Mouse (Mus musculus): ENCODE results near the gene Tifab.

Gene Tifab

DNA sequence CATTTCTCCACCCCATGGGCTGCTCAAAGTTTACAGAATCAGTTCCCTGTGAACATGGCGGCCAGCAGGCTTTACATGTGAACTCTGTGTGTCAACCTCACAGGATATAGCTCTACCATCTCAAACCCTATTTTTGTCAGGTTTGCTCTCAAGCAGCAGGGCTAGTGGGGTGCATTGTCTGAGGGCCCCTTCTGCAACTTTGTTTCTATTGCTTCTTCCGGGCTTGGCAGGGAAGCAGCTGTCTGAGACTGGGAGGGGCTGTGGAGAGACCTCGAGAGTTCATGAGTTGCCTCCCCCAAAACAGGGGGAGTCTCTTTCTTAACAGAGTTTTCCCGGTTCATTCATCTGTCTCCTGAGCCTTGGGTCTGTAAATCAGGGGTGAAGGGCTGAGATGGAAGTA lies 2.8 kb downstream of the Tifab start:
- no peak for DNase-seq

DNA sequence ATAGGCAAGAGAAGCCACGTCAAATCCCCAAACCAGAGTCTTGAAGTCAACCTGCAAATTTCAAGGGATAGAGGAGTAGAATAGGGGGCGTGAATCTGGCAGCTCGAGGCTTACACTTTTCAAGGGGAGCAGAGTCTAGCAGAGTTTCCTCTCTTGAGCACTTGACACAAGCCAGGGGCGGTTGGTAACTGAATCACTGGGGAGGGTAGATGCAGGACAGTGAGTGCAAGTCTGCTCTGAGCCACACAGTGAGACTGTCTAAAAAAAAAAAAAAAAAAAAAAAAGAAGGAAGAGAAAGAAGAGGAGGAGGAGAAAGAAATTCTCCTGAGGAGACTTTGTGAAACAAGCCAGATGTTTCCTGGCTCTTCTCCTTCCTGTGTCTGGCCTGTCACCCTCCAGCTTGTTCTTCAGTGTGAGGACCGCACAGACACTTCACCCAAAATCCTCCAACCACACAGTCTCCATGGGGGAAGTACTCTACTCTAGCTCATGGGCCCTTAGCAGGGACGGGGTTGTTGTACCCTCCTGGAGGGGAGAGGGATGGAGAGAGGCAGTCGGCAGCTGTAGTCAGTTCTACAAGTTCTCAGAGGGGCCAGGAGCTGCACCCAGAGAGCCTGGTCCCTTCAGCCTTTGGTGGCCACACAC lies 5.7 kb downstream of the Tifab start:
- no peak for DNase-seq

DNA sequence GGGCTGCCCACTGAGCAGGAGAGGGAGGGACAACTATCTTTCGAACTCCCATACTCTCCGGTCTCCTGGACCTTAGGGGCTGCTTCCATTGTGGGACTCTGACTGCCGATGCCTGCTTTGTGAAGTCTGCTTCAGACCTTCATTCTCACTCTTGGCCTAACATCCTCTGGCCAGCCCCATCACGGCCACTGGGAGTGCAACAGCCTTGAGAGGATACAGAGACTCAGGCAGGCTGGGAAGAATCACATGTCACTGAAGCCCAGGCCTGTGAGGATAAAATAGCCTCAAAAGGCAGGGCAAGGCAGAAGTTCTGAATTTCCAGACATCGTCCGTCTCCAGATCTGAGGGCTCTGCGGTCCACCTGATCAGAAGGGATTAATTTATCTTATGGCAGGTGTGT lies 6.6 kb downstream of the Tifab start:
- DNase-seq = no peak

DNA sequence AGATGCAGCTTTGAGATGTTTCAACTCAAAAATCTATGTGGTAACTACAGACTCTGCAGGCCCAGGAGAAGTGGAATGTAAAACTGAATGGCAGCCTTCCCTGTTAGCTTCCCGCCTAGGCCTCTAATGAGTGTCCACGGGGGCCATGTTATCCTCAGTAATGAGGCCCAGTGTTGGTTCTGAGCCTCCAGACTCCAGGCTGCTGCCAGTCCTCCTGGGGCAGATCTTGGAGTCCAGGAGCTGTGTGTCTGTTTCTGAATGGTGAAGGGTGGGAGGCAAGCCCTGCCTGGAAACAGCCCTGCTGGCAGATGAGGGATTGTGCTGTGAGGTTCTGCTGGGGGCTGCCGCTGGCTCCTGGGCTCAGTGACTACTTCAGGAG lies 10.3 kb downstream of the Tifab start:
- DNase-seq = no peak

DNA sequence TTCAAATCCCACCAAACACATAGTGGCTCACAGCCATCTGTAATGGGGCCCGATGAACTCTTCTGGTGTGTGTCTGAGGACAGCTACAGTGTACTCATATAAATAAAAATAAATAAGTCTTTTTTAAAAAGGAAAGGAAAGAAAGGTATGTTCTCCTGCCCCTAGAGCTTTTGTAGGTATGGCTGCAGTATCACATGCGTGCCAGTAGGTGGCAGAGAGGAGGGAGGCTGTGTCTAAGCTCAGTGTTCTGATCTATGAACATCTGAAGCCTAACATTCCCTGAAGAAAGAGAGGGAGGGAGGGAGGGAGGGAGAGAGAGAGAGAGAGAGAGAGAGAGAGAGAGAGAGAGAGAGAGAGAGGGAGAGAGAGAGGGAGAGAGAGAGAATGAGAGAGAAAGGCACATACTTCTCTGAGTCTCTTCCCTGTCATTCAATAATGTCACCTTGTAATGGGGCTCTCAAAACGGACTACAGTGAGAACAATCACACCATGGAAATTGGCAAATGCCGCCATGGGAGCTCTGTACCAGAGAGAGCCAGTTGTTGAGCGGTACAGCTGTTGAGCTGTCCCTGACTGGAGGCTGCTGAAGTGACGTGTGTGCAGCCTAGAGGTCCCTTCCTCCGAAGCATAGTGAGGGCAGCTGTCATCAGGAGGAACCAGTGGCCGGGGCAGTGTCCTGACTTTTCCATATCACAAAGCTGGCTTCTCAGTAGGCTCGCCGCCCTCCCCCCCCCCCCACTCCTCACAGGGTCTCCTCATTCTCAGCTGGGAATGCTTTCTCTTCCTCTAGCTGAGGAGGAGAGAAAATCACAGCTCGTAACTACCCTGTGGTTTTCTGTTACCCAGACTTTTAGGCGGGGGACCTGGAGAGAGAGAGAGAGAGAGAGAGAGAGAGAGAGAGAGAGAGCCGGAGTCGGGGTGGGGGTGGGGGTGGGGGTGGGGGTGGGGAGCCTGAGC lies 11.0 kb downstream of the Tifab start:
- peak in 1 of 2 experiments; percentile 38 for DNase-seq

DNA sequence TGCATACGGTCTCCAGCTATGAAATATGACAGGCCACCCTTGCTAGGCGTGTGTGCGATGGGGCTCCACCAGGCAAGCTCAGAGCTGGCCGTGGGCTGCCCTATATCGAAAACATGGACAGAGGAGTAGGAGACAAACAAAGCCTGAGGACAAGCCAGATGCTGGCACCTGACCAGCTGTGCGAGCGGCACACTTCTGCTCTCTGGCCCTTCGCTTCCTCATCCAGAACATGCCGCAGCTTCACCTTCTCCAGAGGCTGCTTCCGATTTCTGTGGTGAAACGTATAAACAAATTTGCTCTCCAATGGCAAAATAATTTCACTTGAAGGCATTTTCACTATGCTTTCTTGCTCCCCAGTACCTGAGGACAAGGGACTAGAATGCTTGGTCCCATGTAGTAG lies 13.1 kb downstream of the Tifab start:
- no peak for DNase-seq

DNA sequence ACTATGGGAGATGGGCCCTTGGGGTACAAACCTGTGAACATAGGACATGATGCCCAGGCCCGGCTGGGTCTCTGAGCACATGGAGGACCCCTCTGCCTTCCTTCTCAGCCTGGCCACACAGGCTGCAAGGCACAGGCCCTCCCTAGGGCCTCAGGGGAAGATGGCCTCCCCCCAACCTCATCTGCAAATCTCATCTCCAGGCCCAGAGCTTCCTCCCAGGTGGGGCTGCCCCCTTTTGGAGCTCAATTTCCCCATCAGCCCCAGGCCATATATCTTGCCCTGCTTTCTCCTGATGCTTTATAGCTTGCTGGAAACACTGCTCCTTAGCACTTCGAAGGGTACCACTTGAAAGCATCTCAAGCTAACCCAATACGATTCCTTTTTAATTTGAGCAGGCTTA lies 14.3 kb downstream of the Tifab start:
- no peak for DNase-seq

DNA sequence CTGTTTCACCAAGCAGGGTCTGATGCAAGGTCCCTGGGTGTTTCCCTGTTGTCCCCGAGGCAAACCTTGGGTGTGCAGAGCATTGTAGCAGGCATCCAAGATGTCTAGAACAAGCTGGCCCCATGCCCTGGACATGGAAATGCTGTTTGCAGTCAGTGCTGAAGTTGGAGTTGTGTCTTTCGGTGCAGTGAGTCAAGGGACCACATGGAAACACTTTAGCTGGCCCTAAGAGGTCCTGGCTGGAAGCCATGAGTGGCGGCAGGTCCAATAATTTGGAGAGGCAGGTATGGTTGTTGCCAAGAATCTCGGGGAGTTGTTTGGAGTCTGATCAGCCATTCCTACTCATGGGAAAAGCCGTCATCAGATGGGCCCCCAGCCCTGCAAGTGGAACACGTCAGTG lies 14.9 kb downstream of the Tifab start:
- DNase-seq = peak; percentile 21 to 39

DNA sequence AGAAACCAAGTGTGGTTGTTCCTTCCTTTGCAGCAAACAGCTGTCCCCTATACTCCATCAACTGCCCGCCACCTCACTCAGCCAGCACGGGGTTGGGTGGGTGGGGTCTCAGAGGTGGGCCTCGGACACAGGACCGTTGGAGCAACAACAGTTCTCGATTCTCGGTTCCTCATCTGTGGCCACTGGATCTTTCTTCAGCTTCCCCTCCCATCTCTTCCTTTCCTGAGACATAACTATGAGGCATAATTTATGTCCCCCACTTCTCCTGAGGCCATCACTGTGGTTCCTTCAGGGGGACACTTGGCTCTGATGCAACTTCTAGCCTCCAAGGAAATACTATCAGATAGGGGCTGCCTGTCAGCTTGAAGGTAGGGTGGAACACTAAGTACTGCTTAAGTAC lies 15.8 kb downstream of the Tifab start:
- no peak for DNase-seq

DNA sequence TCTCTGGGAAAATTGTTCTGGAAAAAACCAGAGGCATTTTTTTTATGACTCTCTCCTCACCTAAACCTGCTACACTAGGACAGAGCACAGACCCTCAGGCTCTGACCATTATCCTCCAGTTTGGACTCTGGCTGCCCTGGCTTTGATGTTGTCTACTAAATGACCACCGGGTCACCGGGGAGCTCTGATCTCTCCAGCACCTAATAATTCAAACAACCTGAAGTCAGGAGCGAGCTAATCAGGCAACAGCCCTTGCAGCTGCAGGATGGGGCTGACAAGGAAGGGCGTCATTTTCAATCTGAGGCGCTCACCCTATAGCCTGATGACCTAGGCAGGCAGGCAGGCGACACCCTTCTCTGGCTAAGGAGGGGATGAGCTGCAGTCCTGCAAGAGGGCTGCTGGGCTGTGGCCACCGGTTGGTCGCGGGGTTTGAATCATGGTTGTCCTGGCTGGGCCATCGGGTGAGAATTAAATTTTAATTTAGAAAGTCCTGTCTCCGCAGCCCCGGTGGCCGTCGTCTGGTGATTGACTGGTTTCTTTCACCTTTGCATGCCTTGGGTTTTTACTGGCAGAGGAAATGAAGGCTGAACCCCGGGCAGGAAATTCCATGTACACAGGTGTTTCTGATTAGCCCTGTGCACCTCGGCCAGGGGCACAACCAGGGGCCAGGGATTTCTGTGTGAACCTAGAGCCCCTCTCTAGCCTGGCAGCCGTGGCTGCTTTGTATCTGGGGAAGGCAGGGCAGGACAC lies 18.9 kb downstream of the Tifab start:
- DNase-seq = no peak

DNA sequence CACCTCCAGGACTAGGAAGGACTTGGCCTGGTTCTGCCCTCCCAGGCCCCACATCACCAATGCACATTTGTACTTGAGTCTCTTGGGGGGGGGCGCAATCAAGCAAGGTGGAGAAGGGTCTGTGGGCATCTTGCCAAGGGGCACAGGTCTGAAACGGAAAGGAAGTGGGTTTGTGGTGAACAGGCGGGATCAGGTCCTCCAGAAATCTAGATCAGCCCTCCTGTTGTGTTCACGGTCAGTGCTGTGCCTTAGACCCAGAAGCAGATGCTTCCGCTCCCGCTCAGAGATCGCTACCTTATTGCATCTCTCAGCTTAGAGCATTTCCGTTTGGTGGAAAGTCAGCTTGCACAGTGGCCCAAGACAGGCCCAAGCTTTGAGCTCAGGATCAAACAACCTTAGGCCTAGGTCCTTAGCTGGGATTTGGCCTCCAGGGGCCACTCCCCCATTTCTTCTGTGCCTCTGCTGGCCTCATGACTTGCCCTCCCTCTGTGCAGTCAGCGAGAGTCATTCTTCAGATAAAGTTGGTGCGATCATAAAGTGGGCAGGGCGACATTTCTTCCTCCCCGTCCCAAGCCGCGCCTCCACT lies 19.6 kb downstream of the Tifab start:
- DNase-seq = no peak

DNA sequence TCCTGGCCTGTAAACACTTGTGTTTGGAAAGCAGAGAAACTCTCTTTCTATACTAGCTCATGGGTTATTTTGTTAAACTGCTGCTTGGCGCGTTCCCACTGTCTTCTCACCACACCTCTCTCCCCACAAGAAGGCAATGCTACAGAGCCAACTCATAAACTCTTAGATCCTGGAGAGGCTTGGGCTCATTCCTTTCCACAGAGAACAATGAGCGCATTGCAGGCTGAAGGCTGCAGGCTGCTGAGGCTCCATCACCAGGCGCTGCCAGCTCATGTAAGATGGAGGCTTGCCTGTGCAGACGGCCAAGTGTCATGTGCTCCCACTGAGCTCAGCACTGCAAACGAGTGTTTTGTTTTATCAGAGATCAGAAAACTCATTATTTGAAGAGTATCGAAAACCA lies 23.0 kb downstream of the Tifab start:
- DNase-seq = no peak

DNA sequence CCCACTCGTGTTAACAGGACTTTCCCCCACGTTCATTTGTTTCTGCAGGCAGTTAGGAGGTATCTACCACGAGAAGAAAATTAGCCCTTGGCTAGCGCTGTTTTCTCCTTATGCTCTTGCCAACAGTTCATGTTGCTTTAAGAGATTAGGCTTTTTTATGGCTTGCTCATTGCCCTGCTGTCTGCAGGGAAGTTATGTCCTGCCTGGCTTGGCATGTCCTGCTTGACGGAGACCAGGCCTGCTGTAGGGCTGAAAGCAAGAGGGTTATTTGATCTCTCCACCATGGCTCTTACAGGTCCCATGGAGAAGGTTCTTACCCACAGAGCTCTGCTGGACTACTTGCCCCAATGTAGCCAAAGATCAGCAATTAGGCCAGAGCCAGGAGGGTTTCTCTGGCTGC lies 23.6 kb downstream of the Tifab start:
- DNase-seq = no peak

DNA sequence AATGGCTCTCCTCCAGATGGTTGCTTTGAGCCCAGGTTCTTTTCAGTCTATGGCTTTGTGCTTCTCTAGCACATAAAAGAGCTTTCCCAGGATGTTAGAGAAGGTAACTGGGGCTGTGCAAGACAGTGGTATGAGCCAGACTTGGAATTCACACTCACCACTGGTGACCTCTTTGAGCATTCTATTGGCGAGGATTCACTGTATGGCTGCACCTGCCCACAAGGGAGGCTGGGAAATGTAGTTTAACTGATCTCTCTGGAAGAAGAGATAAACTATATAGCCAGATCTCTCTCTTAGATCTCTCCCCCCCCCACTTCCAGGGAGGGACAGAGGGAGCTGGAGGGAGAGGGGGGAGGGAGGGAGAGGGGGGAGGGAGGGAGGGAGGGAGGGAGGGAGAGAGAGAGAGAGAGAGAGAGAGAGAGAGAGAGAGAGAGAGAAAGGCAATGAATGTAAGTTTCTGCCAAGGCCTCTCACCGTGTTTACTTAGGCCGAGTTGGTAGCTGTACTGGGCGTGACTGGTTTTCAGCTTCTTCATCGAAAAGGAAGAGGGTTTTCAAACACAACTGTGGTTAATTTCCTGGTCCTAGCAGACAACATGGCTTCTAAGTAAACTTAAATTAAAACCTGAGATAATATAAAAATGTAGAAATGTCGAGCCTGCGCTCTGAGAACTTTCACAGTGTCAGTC lies 25.8 kb downstream of the Tifab start:
- no peak for DNase-seq

DNA sequence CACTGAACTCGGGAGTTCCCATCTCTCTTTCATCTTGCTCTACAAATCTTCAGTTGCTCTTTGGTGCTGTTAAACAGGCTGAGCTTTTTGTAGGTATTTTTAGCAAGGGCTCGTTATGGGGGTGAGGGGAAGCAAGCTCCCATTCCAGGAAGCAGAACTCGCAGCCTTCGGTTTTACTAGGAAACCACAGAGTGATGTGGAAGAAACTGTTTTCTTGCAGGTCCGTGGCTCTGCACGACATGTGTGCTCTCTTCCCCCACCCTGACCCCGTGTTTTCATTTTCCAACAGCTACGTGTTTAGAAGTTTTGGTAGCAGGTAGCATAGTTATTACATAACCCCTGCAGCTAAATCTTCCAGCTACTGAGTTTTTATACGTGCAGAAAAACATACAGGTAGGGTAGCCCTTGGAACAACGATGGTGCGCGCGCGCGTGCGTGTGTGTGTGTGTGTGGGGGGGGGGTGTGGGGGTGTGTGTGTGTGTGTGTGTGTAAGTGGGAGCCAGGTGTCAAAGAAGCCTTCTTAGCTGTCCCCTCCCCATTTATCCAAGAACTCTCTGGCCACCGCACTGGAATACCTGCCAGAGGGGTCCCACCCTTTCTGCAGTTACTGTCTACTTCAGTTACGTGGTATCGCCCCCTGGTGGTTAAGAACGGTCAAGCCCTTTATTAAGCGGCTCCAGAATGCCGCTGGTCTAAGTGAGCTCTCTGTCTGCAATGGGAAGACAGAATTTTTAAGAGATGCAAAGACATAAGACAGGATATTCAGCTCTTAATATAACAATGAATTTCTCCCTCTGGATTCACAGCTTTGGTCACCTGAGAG lies 27.1 kb downstream of the Tifab start:
- peak; percentile 52 to 74 for DNase-seq

DNA sequence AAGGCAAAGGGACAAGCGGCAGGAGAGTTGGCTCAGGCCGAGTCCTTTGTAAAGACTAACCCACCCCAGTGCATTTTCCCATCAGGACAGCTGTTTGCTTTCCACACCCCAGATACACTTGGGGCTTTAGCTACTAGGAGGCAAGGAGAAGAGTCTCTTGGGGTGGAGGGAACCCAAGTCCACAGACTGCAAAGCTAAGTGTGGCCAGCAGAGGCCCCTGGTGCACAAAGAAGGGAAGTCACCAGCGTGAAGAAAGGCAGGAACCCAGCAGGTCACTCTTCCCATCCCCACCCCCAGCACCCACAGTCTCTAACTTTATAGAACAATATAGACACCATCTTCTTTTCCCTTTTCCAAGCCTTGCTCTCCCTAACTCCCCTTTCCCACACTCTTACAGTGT lies 33.2 kb downstream of the Tifab start:
- no peak for DNase-seq

DNA sequence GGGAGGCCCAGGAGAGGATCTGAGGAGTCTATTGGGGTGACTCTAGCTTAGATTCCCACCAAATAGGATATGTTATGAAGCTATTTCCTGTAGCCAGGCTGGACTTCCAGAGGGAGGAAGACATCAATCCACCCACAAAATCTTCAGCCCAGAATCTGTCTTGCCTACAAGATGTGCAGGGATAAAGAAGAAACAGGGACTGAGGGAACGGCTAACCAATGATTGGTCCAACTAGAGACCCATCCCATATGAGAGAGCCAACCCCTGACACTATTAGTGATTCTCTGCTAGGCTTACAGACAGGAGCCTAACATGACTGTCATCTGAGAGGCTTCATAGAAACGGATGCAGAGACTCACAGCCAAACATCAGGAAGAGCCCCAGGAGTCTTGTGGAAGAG lies 34.7 kb downstream of the Tifab start:
- DNase-seq = no peak

DNA sequence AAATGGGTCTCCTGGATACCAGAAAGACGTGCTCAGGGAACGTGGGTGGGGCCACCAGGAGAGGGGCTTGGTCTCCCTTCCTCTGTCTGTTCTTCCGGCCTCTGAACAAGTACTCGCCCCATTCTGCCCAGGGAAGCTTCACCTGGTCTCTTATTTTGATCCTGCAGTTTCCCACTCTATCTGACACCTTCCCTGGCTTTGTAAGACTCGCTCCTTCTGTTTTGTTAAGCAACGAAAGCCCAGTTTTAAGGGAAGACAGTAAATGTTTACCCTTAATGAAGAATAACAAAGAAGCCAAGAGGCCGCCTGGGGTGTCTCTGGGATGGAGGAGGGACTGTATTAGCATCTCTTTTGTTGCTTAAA lies 35.6 kb downstream of the Tifab start:
- DNase-seq = no peak

DNA sequence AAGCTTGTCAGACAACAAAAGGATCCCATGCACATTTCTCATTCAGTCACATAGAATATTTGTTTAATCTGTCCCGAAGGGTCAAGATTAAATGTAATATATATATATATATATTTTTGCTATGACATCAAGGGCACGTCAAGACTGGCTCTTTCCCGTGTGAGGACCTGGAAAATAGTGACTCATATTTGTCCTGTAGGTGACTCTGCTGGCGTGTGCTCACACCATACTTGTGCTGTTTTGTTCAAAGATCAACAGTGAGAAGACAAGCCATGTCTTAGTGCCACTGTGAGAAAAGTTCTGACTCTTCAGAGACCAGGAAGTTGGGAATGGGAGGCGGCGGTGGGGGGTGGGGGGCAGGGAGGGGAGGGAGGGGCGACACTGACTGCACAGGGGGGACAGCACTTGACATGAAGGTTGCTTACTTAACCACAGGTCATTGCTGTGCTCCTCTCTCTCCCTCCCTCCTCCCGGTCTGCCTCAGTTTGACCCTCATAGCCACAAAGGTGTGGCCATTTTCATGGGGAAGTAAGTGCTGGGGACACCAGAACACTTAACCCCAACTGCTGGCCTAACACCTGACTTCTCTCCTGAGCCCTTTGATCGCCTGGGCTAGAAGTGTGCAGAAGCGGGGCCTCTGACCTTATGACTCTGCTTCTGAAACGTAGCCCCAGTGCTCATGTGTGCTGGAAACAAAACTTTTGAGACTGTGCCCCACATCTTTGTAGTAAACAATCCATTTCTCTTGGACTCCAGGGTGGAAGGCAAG lies 36.1 kb downstream of the Tifab start:
- DNase-seq = no peak

DNA sequence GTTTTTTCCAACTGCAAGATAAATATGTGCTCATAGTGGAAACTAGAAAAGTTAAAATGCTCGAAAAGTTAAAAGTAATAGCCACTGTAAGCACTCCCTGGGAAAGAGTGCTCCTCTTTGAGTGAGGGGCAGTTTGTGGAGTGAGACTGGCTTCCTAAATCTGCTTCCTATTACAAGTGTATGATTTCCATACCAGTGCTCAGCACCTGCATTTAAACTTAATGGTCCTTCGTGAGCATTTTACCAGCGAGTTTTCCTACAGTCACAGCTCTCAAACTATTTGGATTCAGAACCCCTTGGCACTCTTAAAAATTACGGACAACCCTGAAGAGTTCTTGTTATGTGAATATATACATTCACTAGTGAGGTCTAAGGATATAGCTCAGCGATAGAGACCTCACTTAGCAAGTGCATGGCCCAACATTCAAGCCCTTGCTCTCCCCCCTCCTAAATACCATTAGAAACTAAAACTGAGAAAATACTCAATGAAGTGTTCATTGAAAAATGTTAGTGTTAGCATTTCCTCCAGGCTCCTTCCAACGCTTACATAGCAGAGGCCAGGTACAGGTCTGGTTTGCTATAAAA lies 39.4 kb downstream of the Tifab start:
- DNase-seq = no peak

DNA sequence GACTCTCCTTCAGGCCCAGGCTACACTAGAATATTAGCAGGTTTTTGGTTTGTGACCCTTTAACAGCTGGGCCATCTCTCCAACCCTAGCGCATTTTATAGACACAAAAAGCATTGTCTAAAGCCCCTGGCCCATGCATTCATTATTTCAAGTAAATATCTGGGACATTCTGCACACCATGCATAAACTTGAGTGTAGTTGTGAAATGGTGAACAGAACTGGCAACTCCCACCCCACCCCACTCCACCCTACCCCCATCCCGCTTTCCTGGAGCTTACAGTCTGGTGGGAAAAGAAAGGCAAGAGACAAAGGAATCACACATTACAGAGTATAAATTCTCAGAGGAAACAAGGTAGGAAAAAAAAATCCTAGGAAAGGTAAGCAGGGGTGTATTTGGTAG lies 42.5 kb downstream of the Tifab start, which contains the start of gene H2afy:
Gene H2afy, minus strand, starts transcription at position 162 of the 400 bp plus-strand sequence.
- no peak for DNase-seq
